Mouse (Mus musculus) intestine, embryonic 14.5 days (tissue): ENCODE results near the gene Gm20715. TPM values are rescaled to one million over a fixed set of nuclear protein-coding genes. Genes with fewer than 3 reads are reported as not detected.
"Not testable (repeated sequence)": the region's sequence is repeated elsewhere in the genome, so short reads cannot be mapped to it uniquely, and the experiment has no call there.

Source experiments
- ATAC-seq: fragments of 200-750 bp; cut with Nextera tagmentation; replicated peaks from 2 replicates; pipeline ENCODE4 v1.8.0; 2017; ENCODE audit warnings: low read depth, moderate number of reproducible peaks, moderate TSS enrichment, moderate library complexity; ENCODE audit not compliant: low FRiP score, low TSS enrichment
- DNase-seq: peaks from one replicate; pipeline ENCODE4 v3.0.0-alpha.2; 2018; ENCODE audit warnings: low spot score
- H3K27ac ChIP-seq: fragments of 300-500 bp; sonication (generic); 2 replicates; pipeline ENCODE4 v1.5.1; 2014; ENCODE audit warnings: low read depth, mild to moderate bottlenecking, control low read depth
- H3K27me3 ChIP-seq: fragments of 300-500 bp; sonication (generic); replicated peaks from 2 replicates; pipeline ENCODE4 v1.6.1; 2014; ENCODE audit warnings: low read length, control low read depth; ENCODE audit not compliant: control insufficient read depth, insufficient read depth
- H3K36me3 ChIP-seq: fragments of 300-500 bp; sonication (generic); 2 replicates; pipeline ENCODE4 v1.6.1; 2014; ENCODE audit warnings: low read length, control low read depth; ENCODE audit not compliant: control insufficient read depth, insufficient read depth
- H3K4me1 ChIP-seq: fragments of 300-500 bp; sonication (generic); replicated peaks from 2 replicates; pipeline ENCODE4 v1.6.1; 2014; ENCODE audit warnings: low read length, control low read depth, mixed read lengths; ENCODE audit not compliant: control insufficient read depth, insufficient read depth
- H3K4me2 ChIP-seq: fragments of 300-500 bp; sonication (generic); 2 replicates; pipeline ENCODE4 v1.6.1; 2014; ENCODE audit warnings: low read length
- H3K4me3 ChIP-seq: fragments of 300-500 bp; sonication (generic); 2 replicates; pipeline ENCODE4 v1.5.1; 2014; ENCODE audit warnings: low read depth, low read length, control low read depth, mixed read lengths
- H3K9ac ChIP-seq: fragments of 300-500 bp; sonication (generic); 2 replicates; pipeline ENCODE4 v1.6.1; 2014; ENCODE audit warnings: mild to moderate bottlenecking, low read length
- H3K9me3 ChIP-seq: fragments of 300-500 bp; sonication (generic); 2 replicates; pipeline ENCODE4 v1.6.1; 2016; ENCODE audit warnings: low read length, control low read depth; ENCODE audit not compliant: control insufficient read depth
- WGBS: fragments of 180-500 bp; shearing (Covaris S2); extraction: QIAGEN DNeasy Blood & Tissue Kit; methylation state at CpG from one replicate; pipeline ENCODE4 v1.1.7; 2014; 5-methylcytosine and 5-hydroxymethylcytosine counted together
- polyA plus RNA-seq: library from polyadenylated mRNA; unstranded; fragments of >200 nt; fragmentation: Nextera tagmentation; extraction: Ambion mirVana; gene quantifications from 2 replicates; pipeline ENCODE4 v1.2.1, GENCODE M21; 2014

Gene Gm20715
- polyA plus RNA-seq, 1 experiment from 2014 or later = not detected

DNA sequence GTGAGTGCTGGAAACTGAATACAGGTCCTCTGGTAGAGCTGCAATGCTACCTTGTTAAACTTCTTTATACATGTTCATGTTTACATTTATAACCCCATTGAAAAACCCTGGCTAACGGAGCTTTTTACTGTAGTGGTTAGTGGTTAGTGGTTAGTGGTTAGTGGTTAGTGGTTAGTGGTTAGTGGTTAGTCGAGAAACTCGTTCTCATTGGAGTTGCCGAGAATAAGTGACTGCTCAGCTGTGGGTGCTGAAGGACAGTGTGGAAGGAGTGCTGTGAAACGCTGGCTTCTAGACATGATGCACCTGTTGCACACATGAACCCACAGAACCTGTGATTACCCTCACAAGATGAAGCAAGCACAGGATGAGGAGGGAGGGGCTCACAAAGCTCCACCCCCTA lies 37.7 kb downstream of the Gm20715 start:
- no peaks in the 10 kb centered on the region for H3K27me3 ChIP-seq
- no peak overlapping the region for H3K4me2 ChIP-seq
- no peak for DNase-seq
- no peaks in the 10 kb centered on the region for H3K36me3 ChIP-seq
- H3K4me3 ChIP-seq = no peak overlapping the region
- H3K9ac ChIP-seq = no peak overlapping the region
- H3K4me1 ChIP-seq = no peaks in the 10 kb centered on the region
- H3K27ac ChIP-seq = no peak overlapping the region
- H3K9me3 ChIP-seq = no peaks in the 10 kb centered on the region
- 85% methylated on average over 5 of the region's 5 CpGs for WGBS
- ATAC-seq = no peak

DNA sequence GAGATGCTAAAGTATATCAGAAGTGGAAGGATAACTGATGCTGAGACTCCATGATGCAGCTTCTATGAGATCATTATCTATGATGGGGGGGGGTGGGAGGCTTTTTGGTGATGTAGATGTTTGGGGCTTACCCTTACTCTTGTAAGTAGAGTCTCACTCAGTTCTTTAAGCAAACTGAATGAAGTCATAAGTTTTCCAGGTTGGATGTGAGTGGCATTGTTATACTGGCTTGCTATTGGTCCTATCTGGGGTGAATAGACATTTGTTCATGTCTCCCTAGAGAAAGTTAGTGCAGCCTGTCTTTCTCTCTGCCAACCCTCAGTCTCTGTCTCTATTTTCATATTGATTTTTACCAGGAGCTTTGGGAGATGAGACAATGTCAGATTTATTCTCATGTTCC lies 45.8 kb downstream of the Gm20715 start, which contains the start of gene Olfr1336:
Gene Olfr1336 (plus strand): TSS at position 301 of the 400 bp plus-strand sequence.
- Histone ChIP-seq H3K4me2 (no peak within 1 kb of the TSS), H3K27me3 (no peaks in the 10 kb centered on the region), H3K36me3 (no peaks in the 10 kb centered on the region), H3K9me3 (no peaks in the 10 kb centered on the region), H3K4me1 (no peaks in the 10 kb centered on the region), H3K4me3 (no peak within 1 kb of the TSS), H3K27ac (no peak within 1 kb of the TSS), H3K9ac (no peak within 1 kb of the TSS)
- no peak for ATAC-seq
- DNase-seq = no peak

DNA sequence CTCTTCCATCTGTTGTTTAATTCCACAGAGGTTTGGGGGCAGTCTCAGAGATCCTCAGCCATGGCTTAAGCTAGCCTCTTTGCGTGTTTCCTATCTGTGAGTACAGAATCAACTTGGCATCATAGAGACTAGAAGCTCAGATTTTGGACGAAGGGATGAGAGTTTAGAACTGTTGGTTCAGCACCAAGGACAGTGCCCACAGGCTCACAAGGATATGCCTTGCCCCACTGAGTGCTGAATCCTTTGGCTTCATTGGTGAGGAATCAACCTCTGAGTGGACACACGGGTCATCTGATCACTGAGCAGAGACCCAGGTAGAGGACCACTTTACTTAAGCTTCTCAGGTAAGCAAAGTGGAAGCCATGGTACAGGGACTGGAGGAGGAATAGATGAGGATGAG lies 46.3 kb downstream of the Gm20715 start:
- 41% methylated on average over 3 of the region's 3 CpGs for WGBS
- no peaks in the 10 kb centered on the region for H3K27me3 ChIP-seq
- no peaks in the 10 kb centered on the region for H3K36me3 ChIP-seq
- no peaks in the 10 kb centered on the region for H3K4me1 ChIP-seq
- DNase-seq = no peak
- no peak overlapping the region for H3K9ac ChIP-seq
- no peak for ATAC-seq
- no peak overlapping the region for H3K4me2 ChIP-seq
- no peaks in the 10 kb centered on the region for H3K9me3 ChIP-seq
- no peak overlapping the region for H3K27ac ChIP-seq
- H3K4me3 ChIP-seq = no peak overlapping the region

DNA sequence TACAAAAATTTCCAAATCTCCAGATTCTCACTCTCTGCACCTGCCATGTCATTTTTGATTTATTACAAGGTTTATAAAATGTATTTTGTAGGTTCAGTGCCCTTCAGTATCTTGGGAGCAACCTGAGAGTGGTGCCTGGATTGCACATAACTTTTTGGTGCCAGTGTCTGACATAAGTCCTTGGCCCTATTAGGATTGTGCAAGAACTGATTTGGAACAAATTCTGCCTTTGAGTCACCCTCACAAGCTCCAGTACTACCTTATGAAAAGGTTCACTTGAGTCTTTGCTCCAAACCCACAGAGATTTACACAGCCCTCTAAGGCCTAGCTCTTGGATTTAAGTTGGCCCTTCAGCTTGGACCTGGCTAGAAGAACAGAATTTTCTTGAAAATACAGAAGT lies 56.9 kb downstream of the Gm20715 start, which contains the start of gene Olfr1346:
Gene Olfr1346 (plus strand): TSS at position 151 of the 400 bp plus-strand sequence.
- Histone ChIP-seq H3K4me2 (no peak within 1 kb of the TSS), H3K36me3 (no peaks in the 10 kb centered on the region), H3K9ac (no peak within 1 kb of the TSS), H3K9me3 (no peaks in the 10 kb centered on the region), H3K27ac (no peak within 1 kb of the TSS), H3K4me3 (no peak within 1 kb of the TSS), H3K27me3 (no peaks in the 10 kb centered on the region), H3K4me1 (no peaks in the 10 kb centered on the region)
- ATAC-seq (no peak), DNase-seq (no peak)

DNA sequence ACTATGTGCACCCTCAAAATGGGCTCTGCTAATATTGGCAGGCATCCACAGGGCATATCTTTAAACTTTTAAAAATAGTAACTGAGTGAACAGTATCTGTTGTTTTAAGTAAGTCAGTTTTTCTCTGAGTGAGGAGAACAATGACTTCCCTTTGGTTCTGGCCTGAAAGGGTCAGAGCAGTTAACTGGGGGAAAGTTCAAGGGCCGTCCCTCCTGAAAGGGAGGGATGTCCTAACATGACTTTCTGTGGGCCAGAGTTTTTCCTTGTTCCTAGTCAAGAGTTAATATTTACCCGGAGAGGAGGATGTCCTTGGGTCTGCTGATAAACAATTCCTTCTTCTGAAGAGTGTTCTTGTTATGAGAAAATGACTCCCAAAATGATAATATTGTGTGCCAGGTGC lies 67.6 kb downstream of the Gm20715 start:
- H3K4me2 ChIP-seq, H3K4me3 ChIP-seq, H3K36me3 ChIP-seq, H3K9ac ChIP-seq, H3K4me1 ChIP-seq, H3K27ac ChIP-seq, DNase-seq, ATAC-seq, H3K9me3 ChIP-seq, H3K27me3 ChIP-seq: not testable (repeated sequence)
- 65% methylated on average over 2 of the region's 2 CpGs for WGBS

DNA sequence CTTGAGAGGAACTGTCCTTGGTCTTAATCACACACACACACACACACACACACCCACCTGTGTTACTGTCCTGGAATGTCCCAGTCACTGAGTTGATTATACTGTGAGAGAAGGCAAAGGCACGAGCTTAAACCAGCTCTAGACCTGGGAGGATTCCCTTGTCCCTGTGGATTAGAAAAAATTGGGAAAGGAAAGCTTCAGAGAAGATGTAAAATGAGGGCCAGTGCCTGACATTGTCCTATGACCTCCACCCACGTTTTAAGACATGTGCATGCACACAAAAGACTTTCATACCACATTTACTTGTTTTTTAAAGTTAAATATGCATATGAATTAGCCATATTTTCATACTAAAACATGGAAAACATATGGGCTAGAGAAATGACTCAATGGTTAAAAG lies 76.8 kb downstream of the Gm20715 start, which contains the start of gene Olfr5:
Gene Olfr5 (minus strand): TSS at position 101 of the 400 bp plus-strand sequence.
- Histone ChIP-seq H3K36me3 (no peaks in the 10 kb centered on the region), H3K9ac (no peak within 1 kb of the TSS), H3K4me2 (no peak within 1 kb of the TSS), H3K4me3 (no peak within 1 kb of the TSS), H3K27ac (no peak within 1 kb of the TSS), H3K27me3 (no peaks in the 10 kb centered on the region), H3K9me3 (no peaks in the 10 kb centered on the region), H3K4me1 (no peaks in the 10 kb centered on the region)
- ATAC-seq (no peak), DNase-seq (no peak)
- 28% methylated on average over 2 of the region's 2 CpGs for WGBS

Other genes with a start within 250 kb of the Gm20715 start
- 49.9 and 54.0 TPM in 2 replicates for gene Zfp444, start 238.1 kb upstream of the Gm20715 start, polyA plus RNA-seq
- not detected in 2 replicates for gene Galp, start 213.2 kb upstream of the Gm20715 start, polyA plus RNA-seq
- gene Zscan5b, start 188.0 kb upstream of the Gm20715 start, polyA plus RNA-seq = not detected in 2 replicates
- not detected in 2 replicates for gene Epp13, start 157.6 kb upstream of the Gm20715 start, polyA plus RNA-seq
- gene Zfp667, start 123.7 kb upstream of the Gm20715 start, polyA plus RNA-seq = 5.7 and 7.9 TPM in 2 replicates
- 4.0 and 5.3 TPM in 2 replicates for gene Zfp583, start 79.0 kb upstream of the Gm20715 start, polyA plus RNA-seq
- 1.5 and 2.1 TPM in 2 replicates for gene Gm3854, start 66.5 kb upstream of the Gm20715 start, polyA plus RNA-seq
- 2.0 and 2.1 TPM in 2 replicates for gene Zfp78, start 47.0 kb upstream of the Gm20715 start, polyA plus RNA-seq
- gene Zfp28, start 27.0 kb upstream of the Gm20715 start, polyA plus RNA-seq = 8.3 and 10.2 TPM in 2 replicates
- 0.31 and 0.38 TPM in 2 replicates for gene Smim17, start 11.6 kb upstream of the Gm20715 start, polyA plus RNA-seq
- gene Olfr1344, start 28.4 kb downstream of the Gm20715 start, polyA plus RNA-seq = not detected in 2 replicates
- gene Olfr1336, start 45.9 kb downstream of the Gm20715 start, polyA plus RNA-seq = not detected in 2 replicates
- gene Olfr1346, start 56.8 kb downstream of the Gm20715 start, polyA plus RNA-seq = not detected in 2 replicates
- not detected in 2 replicates for gene Olfr5, start 76.7 kb downstream of the Gm20715 start, polyA plus RNA-seq
- not detected in 2 replicates for gene Olfr1347, start 89.5 kb downstream of the Gm20715 start, polyA plus RNA-seq
- gene Olfr1348, start 98.5 kb downstream of the Gm20715 start, polyA plus RNA-seq = not detected in 2 replicates
- gene Olfr1349, start 112.7 kb downstream of the Gm20715 start, polyA plus RNA-seq = not detected in 2 replicates
- gene Olfr1350, start 154.6 kb downstream of the Gm20715 start, polyA plus RNA-seq = not detected in 2 replicates